ENCODE assay signal across 18 mouse cellular contexts in the genomic region with DNA sequence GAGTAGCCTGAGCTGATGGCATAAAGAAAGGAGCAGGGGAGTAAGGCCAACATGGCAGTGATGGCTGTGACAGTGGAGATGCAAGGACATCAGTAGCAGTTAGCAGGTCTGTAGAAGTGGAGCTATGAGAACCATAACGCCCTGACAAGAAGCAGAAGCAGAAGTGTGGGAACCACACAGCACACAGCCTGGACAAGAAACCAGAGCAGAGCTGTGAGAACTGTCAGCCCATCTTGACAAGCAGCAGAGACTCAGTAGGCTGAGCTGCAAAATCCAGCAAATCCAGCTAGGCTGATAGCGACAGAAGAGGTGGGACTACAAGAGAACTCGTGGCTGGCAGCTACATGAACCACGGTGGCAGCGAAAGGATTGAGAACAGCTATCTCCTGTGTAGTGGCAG. TPM values are rescaled to one million over a fixed set of nuclear protein-coding genes. Genes with fewer than 3 reads are reported as not detected.
DNase-seq lines count a peak whose midpoint lies in the region; ATAC-seq and TF ChIP-seq lines count a peak whose summit lies in the region.
"Had no signal": no experiment of that assay in that cellular context is flagged by ENCODE, and none has a peak within 500 bp of the region (broad histone marks: within the 10 kb centered on the region; RNA-seq: fewer than 3 reads in every experiment).

No protein-coding gene starts in this region.

- ATAC-seq in intestine, embryonic 15.5 days = 0 out of 2 replicates have a peak, but pooled peaks have one; percentile 25
- ATAC-seq in intestine, embryonic 16.5 days = no peak
- ATAC-seq: midbrain, embryonic 16.5 days had no signal

- no peaks in the 10 kb centered on the region for H3K27me3 ChIP-seq in heart, embryonic 10.5 days (ENCODE audit: insufficient read depth, poor library complexity, severe bottlenecking)
- no peaks in the 10 kb centered on the region for H3K27me3 ChIP-seq in heart, adult 2 months (ENCODE audit: control insufficient read depth, insufficient read depth, low read length)
- H3K27me3 ChIP-seq in intestine, embryonic 15.5 days (replicated peaks) = no peaks in the 10 kb centered on the region
- H3K27me3 ChIP-seq in intestine, embryonic 16.5 days (replicated peaks; ENCODE audit: control insufficient read depth, insufficient read depth, low read length) = no peaks in the 10 kb centered on the region
- H3K27me3 ChIP-seq: limb, embryonic 12.5 days had no signal

- H3K9ac ChIP-seq in heart, adult 2 months (ENCODE audit: low read depth, low read length) = no peak overlapping the region
- H3K9ac ChIP-seq in intestine, embryonic 15.5 days = no peak overlapping the region
- no peak overlapping the region for H3K9ac ChIP-seq in intestine, embryonic 16.5 days (ENCODE audit: low read depth, low read length)
- H3K9ac ChIP-seq: limb, embryonic 12.5 days; liver, embryonic 14.5 days had no signal

- H3K36me3 ChIP-seq in heart, embryonic 10.5 days = no peaks in the 10 kb centered on the region
- no peaks in the 10 kb centered on the region for H3K36me3 ChIP-seq in heart, adult 2 months (ENCODE audit: control insufficient read depth, insufficient read depth, low read length)
- H3K36me3 ChIP-seq in intestine, embryonic 15.5 days = no peaks in the 10 kb centered on the region
- no peaks in the 10 kb centered on the region for H3K36me3 ChIP-seq in intestine, embryonic 16.5 days (ENCODE audit: control insufficient read depth, insufficient read depth, low read length)
- H3K36me3 ChIP-seq: limb, embryonic 12.5 days had no signal

- peak overlapping the region; percentile 37 for H3K27ac ChIP-seq in heart, embryonic 10.5 days
- H3K27ac ChIP-seq in heart, adult 2 months = no peak overlapping the region
- H3K27ac ChIP-seq in intestine, embryonic 15.5 days = no peak overlapping the region
- no peak overlapping the region for H3K27ac ChIP-seq in intestine, embryonic 16.5 days (ENCODE audit: low read length)
- H3K27ac ChIP-seq: limb, embryonic 12.5 days; liver, embryonic 14.5 days had no signal

- H3K4me3 ChIP-seq in heart, embryonic 10.5 days = no peak overlapping the region
- no peak overlapping the region for H3K4me3 ChIP-seq in heart, adult 2 months
- H3K4me3 ChIP-seq in intestine, embryonic 15.5 days (replicated peaks) = no peak overlapping the region
- no peak overlapping the region for H3K4me3 ChIP-seq in intestine, embryonic 16.5 days (ENCODE audit: low read length)
- H3K4me3 ChIP-seq: erythroblast, embryonic 14.5 days; limb, embryonic 12.5 days had no signal

- peaks cover 23% of the 10 kb centered on the region for H3K4me1 ChIP-seq in heart, embryonic 10.5 days
- H3K4me1 ChIP-seq in heart, adult 2 months (ENCODE audit: control insufficient read depth, insufficient read depth, low read length) = no peaks in the 10 kb centered on the region
- no peaks in the 10 kb centered on the region for H3K4me1 ChIP-seq in intestine, embryonic 15.5 days (replicated peaks)
- no peaks in the 10 kb centered on the region; the same call in 1 of the 2 replicates for H3K4me1 ChIP-seq in intestine, embryonic 16.5 days (ENCODE audit: control insufficient read depth, insufficient read depth, low read length)

- TF ChIP-seq CTCF in heart, adult 2 months (IDR thresholded peaks at IDR 0.05) = no peak

- DNase-seq in heart, embryonic 10.5 days (ENCODE audit: low spot score) = peak; percentile 78
- DNase-seq in heart, adult 2 months = no peak
- peak; percentile 12 for DNase-seq in testis, postnatal 10 days (ENCODE audit: low spot score)
- DNase-seq in testis, postnatal 14 days (ENCODE audit: low spot score) = no peak
- DNase-seq in ovary, postnatal 14 days (ENCODE audit: low spot score) = no peak
- DNase-seq: adrenal gland, postnatal 10 days; cerebellum, adult 11 months; cerebellum, postnatal 14 days; kidney, postnatal 14 days; layer of hippocampus, adult 9-11 months; right cerebral cortex, postnatal 14 days; thymus, adult 2 months had no signal

- 32% methylated on average over 5 of the region's 5 CpGs for WGBS in heart, embryonic 10.5 days
- WGBS in heart, adult 2 months = 40% methylated on average over 5 of the region's 5 CpGs
- WGBS in intestine, embryonic 15.5 days = 36% methylated on average over 5 of the region's 5 CpGs
- WGBS in intestine, embryonic 16.5 days = 40% methylated on average over 5 of the region's 5 CpGs

- no peak for TF ChIP-seq EP300 in heart, adult 2 months (IDR thresholded peaks at IDR 0.05; ENCODE audit: insufficient read depth, low read depth, low read length)

- intact Hi-C loops in heart, adult 2 months (cut with DNase I) = no loop called here

- no peak for TF ChIP-seq POLR2A in heart, adult 2 months (IDR thresholded peaks at IDR 0.05; ENCODE audit: insufficient read depth, low read depth, low read length)

- no peaks in the 10 kb centered on the region for H3K9me3 ChIP-seq in heart, embryonic 10.5 days
- H3K9me3 ChIP-seq in intestine, embryonic 15.5 days = no peaks in the 10 kb centered on the region
- no peaks in the 10 kb centered on the region for H3K9me3 ChIP-seq in intestine, embryonic 16.5 days (ENCODE audit: control insufficient read depth, low read length)
- H3K9me3 ChIP-seq: limb, embryonic 12.5 days had no signal

- H3K4me2 ChIP-seq in intestine, embryonic 15.5 days (replicated peaks) = no peak overlapping the region
- H3K4me2 ChIP-seq in intestine, embryonic 16.5 days (ENCODE audit: low read depth, low read length) = no peak overlapping the region
- H3K4me2 ChIP-seq: limb, embryonic 12.5 days had no signal

- H3K79me2 ChIP-seq in heart, adult 2 months (replicated peaks; ENCODE audit: control insufficient read depth, insufficient read depth, low read length) = no peaks in the 10 kb centered on the region

RNA-seq across cellular contexts. Expression of gene Tns3, which starts 52.5 kb away (rescaled TPM):
- 12.7 and 17.0 TPM in 2 replicates for polyA plus RNA-seq in heart, embryonic 10.5 days (2016; fragmentation: Nextera tagmentation; extraction: Ambion mirVana)
- 10 to 100 TPM; 23.1 to 23.9 TPM for total RNA-seq in heart, adult 2 months (2021)
- polyA plus RNA-seq in heart, adult 2 months (2012; rRNA removed) = 14.8 and 18.4 TPM in 2 replicates
- polyA plus RNA-seq in intestine, embryonic 15.5 days (2015; fragmentation: Nextera tagmentation; extraction: Ambion mirVana) = 21.1 and 22.9 TPM in 2 replicates
- polyA plus RNA-seq in intestine, embryonic 16.5 days (2015; fragmentation: Nextera tagmentation; extraction: Ambion mirVana) = 18.7 and 21.0 TPM in 2 replicates

Comparison
In these comparisons a context has a peak if more than half of its experiments do, and no peak if none do; other contexts are left out.
1. DNase-seq: peak in heart, embryonic 10.5 days (single experiment) and testis, postnatal 10 days (single experiment); none in heart, adult 2 months (0 of 2), testis, postnatal 14 days (single experiment) and ovary, postnatal 14 days (single experiment).